Mouse (Mus musculus): Measurements from ENCODE around the gene Kif3b.
A peak's percentile ranks its signal among the peaks of the same experiment; 100 is the strongest.

Gene Kif3b

GRCm38 (mm10) chr2:153297771-153298170 is 6.6 kb downstream of the Kif3b start:
- no peak for DNase-seq (ENCODE audit: low read depth in 1 of 2, low spot score in 2 of 2)

DNA sequence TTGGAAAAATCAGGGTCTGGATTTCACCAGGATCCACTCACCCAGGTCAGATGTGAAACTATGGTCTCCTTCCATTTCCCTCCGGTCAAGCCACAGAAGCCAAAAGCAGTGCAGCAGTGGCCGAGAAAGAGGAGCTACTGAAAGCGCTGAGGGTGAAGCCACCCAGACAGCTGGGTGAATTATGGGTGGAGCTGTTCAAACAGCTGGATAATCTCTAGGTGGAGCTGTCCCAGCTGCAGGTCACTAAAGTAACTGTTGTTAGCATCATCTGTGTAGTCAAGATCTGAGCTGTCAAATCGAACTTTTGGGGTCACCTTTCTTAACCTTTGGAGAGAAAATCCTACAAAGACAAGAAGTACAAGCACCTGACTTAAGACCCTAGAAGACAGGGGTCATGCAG is 7.2 kb downstream of the Kif3b start:
- no peak for DNase-seq (ENCODE audit: low read depth in 1 of 2, low spot score in 2 of 2)

- peak in 1 of 2 experiments; percentile 16 for DNase-seq (ENCODE audit: low read depth in 1 of 2, low spot score in 2 of 2)
Measured at GRCm38 (mm10) chr2:153298863-153299262, 7.7 kb downstream of the Kif3b start.

GRCm38 (mm10) chr2:153301123-153301522 is 9.9 kb downstream of the Kif3b start:
- DNase-seq (ENCODE audit: low read depth in 1 of 2, low spot score in 2 of 2), result no peak

GRCm38 (mm10) chr2:153305240-153305639 is 14.0 kb downstream of the Kif3b start:
- no peak for DNase-seq (ENCODE audit: low read depth in 1 of 2, low spot score in 2 of 2)

GRCm38 (mm10) chr2:153308586-153308985 is 17.4 kb downstream of the Kif3b start:
- DNase-seq (ENCODE audit: low read depth in 1 of 2, low spot score in 2 of 2), result no peak

GRCm38 (mm10) chr2:153309106-153309505 is 17.9 kb downstream of the Kif3b start:
- no peak for DNase-seq (ENCODE audit: low read depth in 1 of 2, low spot score in 2 of 2)

GRCm38 (mm10) chr2:153310228-153310627 is 19.0 kb downstream of the Kif3b start:
- DNase-seq (ENCODE audit: low read depth in 1 of 2, low spot score in 2 of 2), result no peak

DNA sequence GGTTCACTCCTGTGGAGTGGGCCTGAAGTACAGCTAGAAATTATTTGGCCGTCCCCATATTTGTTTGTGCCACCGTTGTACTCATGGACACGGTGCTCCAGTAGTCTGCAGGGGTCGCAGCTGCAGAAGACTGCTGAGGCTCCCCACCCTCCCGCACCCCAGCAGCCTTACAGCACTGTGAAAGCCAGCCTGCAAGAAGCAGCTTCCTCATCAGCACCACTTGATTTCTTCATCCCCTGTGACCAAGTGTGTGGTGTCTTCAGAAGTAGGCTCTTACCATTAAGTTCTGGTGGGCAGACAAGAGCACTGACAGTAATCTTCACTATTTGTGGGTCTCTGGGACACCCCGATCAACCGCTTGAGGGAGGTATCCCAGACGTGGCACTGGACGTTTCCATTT is 21.7 kb downstream of the Kif3b start:
- DNase-seq (ENCODE audit: low read depth in 1 of 2, low spot score in 2 of 2), result no peak

DNA sequence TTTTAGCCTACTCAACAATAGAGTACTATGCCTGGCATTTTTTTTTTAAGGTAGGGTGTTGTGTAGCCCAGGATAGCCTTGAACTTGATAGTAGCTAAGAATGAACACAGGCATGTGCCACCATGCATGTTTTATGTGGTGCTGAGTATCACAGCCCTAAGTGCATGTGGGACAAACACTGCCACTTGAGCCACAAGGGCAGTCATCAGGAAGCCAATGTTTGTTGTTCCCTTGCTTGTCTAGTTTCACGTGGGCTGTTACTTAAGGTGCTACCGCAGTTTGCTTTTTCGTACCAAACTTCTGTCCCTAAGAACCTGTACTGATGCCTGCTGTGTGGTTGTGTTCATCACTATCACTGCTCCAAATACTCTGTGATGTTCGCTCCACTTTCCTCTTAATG is 27.2 kb downstream of the Kif3b start:
- no peak for DNase-seq (ENCODE audit: low read depth in 1 of 2, low spot score in 2 of 2)

- DNase-seq (ENCODE audit: low read depth in 1 of 2, low spot score in 2 of 2), result no peak
Measured at GRCm38 (mm10) chr2:153319036-153319643, 27.9 kb downstream of the Kif3b start.

- no peak for DNase-seq (ENCODE audit: low read depth in 1 of 2, low spot score in 2 of 2)
Measured at GRCm38 (mm10) chr2:153325706-153326376, 34.6 kb downstream of the Kif3b start.

GRCm38 (mm10) chr2:153332271-153332670 is 41.1 kb downstream of the Kif3b start:
- DNase-seq (ENCODE audit: low read depth in 1 of 2, low spot score in 2 of 2), result no peak

- DNase-seq (ENCODE audit: low read depth in 1 of 2, low spot score in 2 of 2), result no peak
Measured at GRCm38 (mm10) chr2:153332981-153333380, 41.8 kb downstream of the Kif3b start.

- DNase-seq (ENCODE audit: low read depth in 1 of 2, low spot score in 2 of 2), result no peak
Measured at GRCm38 (mm10) chr2:153333822-153334232, 42.6 kb downstream of the Kif3b start.

DNA sequence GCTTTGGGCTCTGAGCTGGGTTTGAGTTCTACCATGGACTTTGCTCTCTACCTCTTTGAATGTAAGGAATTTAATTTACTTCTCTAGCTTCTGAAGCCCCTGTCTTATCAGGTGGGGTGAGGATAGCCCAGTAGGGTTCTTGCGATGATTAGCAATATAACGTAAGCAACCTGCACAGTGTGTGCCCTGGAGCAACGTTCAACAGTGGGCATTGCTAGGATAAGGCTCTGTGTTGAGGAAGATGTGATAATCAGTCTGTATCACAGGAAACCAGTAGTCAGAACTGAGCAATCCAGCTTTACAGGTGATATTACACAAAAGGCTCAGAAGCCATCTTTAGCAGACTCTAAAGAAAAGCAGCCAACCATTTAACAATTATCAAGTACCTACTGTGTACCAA is 43.1 kb downstream of the Kif3b start:
- no peak for DNase-seq (ENCODE audit: low read depth in 1 of 2, low spot score in 2 of 2)

DNA sequence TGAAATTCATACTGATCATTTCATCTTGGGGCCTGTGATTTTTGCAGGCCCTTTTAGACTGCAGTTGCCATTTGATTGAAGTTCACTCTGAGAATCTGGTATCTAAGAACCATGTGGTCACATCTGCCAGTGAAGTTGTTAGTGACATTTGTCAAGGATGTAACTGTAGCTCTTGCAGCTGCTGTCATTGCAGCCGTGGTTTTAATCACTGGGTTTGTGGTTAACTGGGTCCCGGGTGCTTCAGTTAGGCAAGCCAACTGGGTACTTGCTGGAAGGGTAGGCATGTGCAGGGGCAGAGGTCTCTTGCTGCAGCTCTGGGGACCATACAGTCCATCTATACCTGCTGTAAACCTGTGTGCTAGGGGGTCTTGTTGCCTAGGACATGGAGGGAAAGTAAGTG is 44.9 kb downstream of the Kif3b start:
- DNase-seq (ENCODE audit: low read depth in 1 of 2, low spot score in 2 of 2), result no peak

GRCm38 (mm10) chr2:153338361-153339350 is 47.4 kb downstream of the Kif3b start:
- DNase-seq (ENCODE audit: low read depth in 1 of 2, low spot score in 2 of 2), result no peak

- DNase-seq (ENCODE audit: low read depth in 1 of 2, low spot score in 2 of 2), result no peak
Measured at GRCm38 (mm10) chr2:153342166-153342565, 51.0 kb downstream of the Kif3b start.

DNA sequence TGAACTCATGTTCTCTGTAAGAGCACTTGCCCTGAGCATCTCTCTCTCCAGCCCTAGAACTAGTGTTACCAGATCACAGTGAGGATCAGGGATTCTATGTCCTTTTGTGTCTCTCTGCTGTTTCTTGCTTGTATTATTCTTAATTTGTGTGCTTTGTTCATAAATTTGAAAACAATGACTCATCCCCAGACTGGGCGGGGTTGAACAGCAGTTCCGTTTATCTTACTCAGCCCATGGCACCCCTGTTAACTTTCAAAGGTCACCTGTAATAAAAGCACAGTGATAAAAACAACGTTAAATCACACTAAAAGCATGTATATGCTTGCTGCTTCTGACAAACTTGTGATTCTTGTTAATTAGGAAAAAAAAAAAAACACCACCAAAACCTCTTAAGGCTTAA is 51.4 kb downstream of the Kif3b start:
- DNase-seq (ENCODE audit: low read depth in 1 of 2, low spot score in 2 of 2), result no peak

DNA sequence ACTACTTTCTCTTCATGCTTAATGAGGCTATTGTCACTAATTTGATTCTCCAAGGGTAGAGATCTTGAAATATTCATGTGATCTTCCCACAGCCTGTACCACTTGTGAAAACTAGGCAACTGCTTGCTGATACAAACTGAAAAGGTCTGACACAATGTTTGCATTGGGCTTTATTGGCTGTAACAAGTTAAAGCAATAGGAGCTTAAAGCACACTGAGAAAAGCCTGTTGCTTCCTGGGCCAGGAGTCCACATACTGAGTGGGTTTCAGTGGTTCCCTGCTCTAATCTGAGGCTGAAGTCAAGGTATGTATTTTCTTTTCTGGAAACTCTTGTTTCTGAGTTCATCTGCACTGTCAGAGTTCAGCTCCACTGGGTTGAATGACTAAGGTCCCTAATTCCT is 52.0 kb downstream of the Kif3b start:
- DNase-seq (ENCODE audit: low read depth in 1 of 2, low spot score in 2 of 2), result no peak

DNA sequence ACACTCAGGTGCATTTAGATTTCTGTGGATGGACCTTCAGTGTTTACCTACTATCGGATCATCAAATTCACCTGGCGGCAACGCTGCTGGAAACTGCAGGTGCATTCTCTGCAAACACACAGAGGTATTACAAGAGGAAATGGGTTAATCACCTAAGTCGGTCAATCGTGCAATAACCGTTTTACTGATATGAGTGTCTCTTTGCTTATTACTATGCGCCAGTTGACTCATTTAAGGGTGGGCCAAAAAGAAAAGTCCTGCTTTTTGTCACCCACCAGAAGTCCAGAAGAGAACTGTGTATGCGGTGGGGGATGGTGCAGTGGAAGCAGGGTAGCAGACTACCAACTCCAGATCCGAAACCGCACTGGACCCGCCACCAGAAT is 53.8 kb downstream of the Kif3b start:
- DNase-seq (ENCODE audit: low read depth in 1 of 2, low spot score in 2 of 2), result no peak
